Mouse (Mus musculus) forebrain, embryonic 14.5 days (tissue): ENCODE data around the gene Cpeb1. TPM values are rescaled to one million over a fixed set of nuclear protein-coding genes. Genes with fewer than 3 reads are reported as not detected.

Experiments
- ATAC-seq: fragments of 200-750 bp; cut with Nextera tagmentation; 2 replicates; pipeline ENCODE4 v1.8.0; 2017; ENCODE audit warnings: mild to moderate bottlenecking, moderate library complexity
- DNase-seq: peaks from one replicate; pipeline ENCODE4 v3.0.0-alpha.2; 2015; ENCODE audit warnings: low spot score
- H3K27ac ChIP-seq: fragments of 300-500 bp; sonication (generic); 2 replicates; pipeline ENCODE4 v1.5.1; 2014; ENCODE audit warnings: low read depth, mild to moderate bottlenecking, control low read depth, low read length, moderate library complexity
- H3K27me3 ChIP-seq: fragments of 300-500 bp; sonication (generic); replicated peaks from 2 replicates; pipeline ENCODE4 v1.6.1; 2014; ENCODE audit warnings: low read length, control low read depth, mixed read lengths; ENCODE audit not compliant: control insufficient read depth, insufficient read depth
- H3K36me3 ChIP-seq: fragments of 300-500 bp; sonication (generic); 2 replicates; pipeline ENCODE4 v1.6.1; 2014; ENCODE audit warnings: low read length, control low read depth; ENCODE audit not compliant: control insufficient read depth, insufficient read depth
- H3K4me1 ChIP-seq: fragments of 300-500 bp; sonication (generic); 2 replicates; pipeline ENCODE4 v1.6.1; 2014; ENCODE audit warnings: antibody characterized with exemption, low read length, control low read depth; ENCODE audit not compliant: control insufficient read depth, insufficient read depth
- H3K4me2 ChIP-seq: fragments of 300-500 bp; sonication (generic); 2 replicates; pipeline ENCODE4 v1.6.1; 2014; ENCODE audit warnings: mild to moderate bottlenecking, control low read depth, low read length
- H3K4me3 ChIP-seq: fragments of 300-500 bp; sonication (generic); 2 replicates; pipeline ENCODE4 v1.5.1; 2014; ENCODE audit warnings: low read depth, low read length, control low read depth
- H3K9ac ChIP-seq: fragments of 300-500 bp; sonication (generic); 2 replicates; pipeline ENCODE4 v1.6.1; 2014; ENCODE audit warnings: mild to moderate bottlenecking, low read length, control low read depth, moderate library complexity
- H3K9me3 ChIP-seq: fragments of 300-500 bp; sonication (generic); replicated peaks from 2 replicates; pipeline ENCODE4 v1.6.1; 2016; ENCODE audit warnings: low read length, control low read depth, mixed read lengths; ENCODE audit not compliant: control insufficient read depth
- WGBS: fragments of 180-500 bp; shearing (Covaris S2); extraction: QIAGEN DNeasy Blood & Tissue Kit; methylation state at CpG from one replicate; pipeline ENCODE4 v1.1.7; 2014; 5-methylcytosine and 5-hydroxymethylcytosine counted together
- polyA plus RNA-seq: library from polyadenylated mRNA; unstranded; fragments of >200 nt; fragmentation: Nextera tagmentation; extraction: Ambion mirVana; gene quantifications from 2 replicates; pipeline ENCODE4 v1.2.1, GENCODE M21; 2014

The Cpeb1 gene
- polyA plus RNA-seq, 1 experiment from 2014 or later = 1.1 TPM

- no peaks in the 10 kb centered on the region for H3K27me3 ChIP-seq
- H3K4me3 ChIP-seq = no peak overlapping the region
- 86% methylated on average over 7 of the region's 7 CpGs for WGBS
- ATAC-seq = no peak
- DNase-seq = no peak
- no peak overlapping the region for H3K4me2 ChIP-seq
- no peak overlapping the region for H3K9ac ChIP-seq
- no peaks in the 10 kb centered on the region for H3K36me3 ChIP-seq
- H3K4me1 ChIP-seq = no peaks in the 10 kb centered on the region
- H3K27ac ChIP-seq = no peak overlapping the region
- no peaks in the 10 kb centered on the region for H3K9me3 ChIP-seq
Observed at GRCm38 (mm10) chr7:81355746-81356145, 99.5 kb downstream of the Cpeb1 start.

GRCm38 (mm10) chr7:81351826-81352225, 103.4 kb downstream of the Cpeb1 start:
- no peaks in the 10 kb centered on the region for H3K9me3 ChIP-seq
- ATAC-seq (no peak), DNase-seq (no peak)
- no peak overlapping the region for H3K9ac ChIP-seq
- H3K4me1 ChIP-seq = no peaks in the 10 kb centered on the region
- no peak overlapping the region for H3K27ac ChIP-seq
- no peaks in the 10 kb centered on the region for H3K36me3 ChIP-seq
- no peaks in the 10 kb centered on the region for H3K27me3 ChIP-seq
- WGBS = 71% methylated on average over 4 of the region's 4 CpGs
- no peak overlapping the region for H3K4me2 ChIP-seq
- no peak overlapping the region for H3K4me3 ChIP-seq

GRCm38 (mm10) chr7:81348206-81348605, 107.1 kb downstream of the Cpeb1 start:
- Histone ChIP-seq H3K27me3 (no peaks in the 10 kb centered on the region), H3K4me2 (no peak overlapping the region), H3K4me1 (peaks cover 8% of the 10 kb centered on the region), H3K36me3 (peaks cover 5% of the 10 kb centered on the region), H3K9me3 (no peaks in the 10 kb centered on the region), H3K9ac (no peak overlapping the region), H3K4me3 (no peak overlapping the region), H3K27ac (no peak overlapping the region)
- ATAC-seq (no peak), DNase-seq (no peak)
- 34% methylated on average over 7 of the region's 7 CpGs for WGBS

- peaks cover 29% of the 10 kb centered on the region for H3K36me3 ChIP-seq
- peak; percentile 0; the same call in 1 of the 2 replicates for ATAC-seq
- peak overlapping the region; percentile 42 for H3K4me2 ChIP-seq
- H3K4me1 ChIP-seq = peaks cover 15% of the 10 kb centered on the region
- H3K4me3 ChIP-seq = peak overlapping the region; percentile 79
- H3K27me3 ChIP-seq = no peaks in the 10 kb centered on the region
- WGBS = 63% methylated on average over 15 of the region's 15 CpGs
- H3K9me3 ChIP-seq = no peaks in the 10 kb centered on the region
- peak overlapping the region; percentile 50 for H3K9ac ChIP-seq
- no peak for DNase-seq
- H3K27ac ChIP-seq = no peak overlapping the region
Observed at GRCm38 (mm10) chr7:81345447-81346170, 109.7 kb downstream of the Cpeb1 start.

GRCm38 (mm10) chr7:81344544-81345446, 110.5 kb downstream of the Cpeb1 start, which contains the start of gene Rps17:
Gene Rps17, minus strand, starts transcription at chr7:81345254.
- peaks cover 37% of the 10 kb centered on the region for H3K36me3 ChIP-seq
- no peaks in the 10 kb centered on the region for H3K9me3 ChIP-seq
- peak within 1 kb of the TSS; percentile 79 for H3K4me3 ChIP-seq
- H3K27me3 ChIP-seq = no peaks in the 10 kb centered on the region
- peak within 1 kb of the TSS; percentile 84 for H3K27ac ChIP-seq
- ATAC-seq (peak; percentile 92), DNase-seq (peak; percentile 95)
- under 1% methylated on average over 85 of the region's 85 CpGs for WGBS
- peak within 1 kb of the TSS; percentile 78 for H3K4me2 ChIP-seq
- H3K9ac ChIP-seq = peak within 1 kb of the TSS; percentile 94
- H3K4me1 ChIP-seq = peaks cover 15% of the 10 kb centered on the region

GRCm38 (mm10) chr7:81343831-81344230, 111.4 kb downstream of the Cpeb1 start:
- Histone ChIP-seq H3K9me3 (no peaks in the 10 kb centered on the region), H3K36me3 (peaks cover 45% of the 10 kb centered on the region), H3K27ac (no peak overlapping the region), H3K4me1 (peaks cover 15% of the 10 kb centered on the region), H3K27me3 (no peaks in the 10 kb centered on the region), H3K9ac (peak overlapping the region; percentile 94), H3K4me3 (peak overlapping the region; percentile 79), H3K4me2 (peak overlapping the region; percentile 78)
- 16% methylated on average over 10 of the region's 10 CpGs for WGBS
- DNase-seq = no peak
- ATAC-seq = no peak

GRCm38 (mm10) chr7:81343316-81343715, 111.9 kb downstream of the Cpeb1 start:
- ATAC-seq (no peak), DNase-seq (no peak)
- peaks cover 50% of the 10 kb centered on the region for H3K36me3 ChIP-seq
- peaks cover 15% of the 10 kb centered on the region for H3K4me1 ChIP-seq
- H3K4me3 ChIP-seq = peak overlapping the region; percentile 79
- H3K4me2 ChIP-seq = peak overlapping the region; percentile 78
- H3K9ac ChIP-seq = peak overlapping the region; percentile 94
- no peak overlapping the region for H3K27ac ChIP-seq
- H3K9me3 ChIP-seq = no peaks in the 10 kb centered on the region
- WGBS = 40% methylated on average over 8 of the region's 8 CpGs
- no peaks in the 10 kb centered on the region for H3K27me3 ChIP-seq

GRCm38 (mm10) chr7:81342356-81343094, 112.7 kb downstream of the Cpeb1 start:
- no peak overlapping the region for H3K27ac ChIP-seq
- H3K4me3 ChIP-seq = no peak overlapping the region
- 71% methylated on average over 8 of the region's 8 CpGs for WGBS
- no peak for DNase-seq
- peaks cover 54% of the 10 kb centered on the region for H3K36me3 ChIP-seq
- no peaks in the 10 kb centered on the region for H3K9me3 ChIP-seq
- peak overlapping the region; percentile 78 for H3K4me2 ChIP-seq
- ATAC-seq = no peak
- H3K27me3 ChIP-seq = no peaks in the 10 kb centered on the region
- H3K9ac ChIP-seq = peak overlapping the region; percentile 94
- peaks cover 15% of the 10 kb centered on the region for H3K4me1 ChIP-seq
